Mouse (Mus musculus): ENCODE measurements around the gene Nek5. TPM values are rescaled to one million over a fixed set of nuclear protein-coding genes. Genes with fewer than 3 reads are reported as not detected.

Gene Nek5
- total and polyA plus RNA-seq, 3 experiments = 0.16 TPM; not detected in 2

GRCm38 (mm10) chr8:22162206-22162605 lies 37.4 kb upstream of the Nek5 start:
- no peak for ATAC-seq (ENCODE audit: extremely low read depth, insufficient number of reproducible peaks, low FRiP score, poor library complexity, severe bottlenecking)
- no peak for TF ChIP-seq GATA2 (IDR thresholded peaks at IDR 0.05; ENCODE audit: borderline replicate concordance, low read depth, low read length)
- no peak for TF ChIP-seq TAL1 (conservative IDR thresholded peaks at IDR 0.05; ENCODE audit: low read depth, low read length)
- TF ChIP-seq POLR2AphosphoS5 (IDR thresholded peaks at IDR 0.05; ENCODE audit: insufficient replicate concordance, low read depth, low read length) = no peak
- no peak for TF ChIP-seq CTCF (IDR thresholded peaks at IDR 0.05; ENCODE audit: low read depth, low read length)
- no peak for TF ChIP-seq GATA1 (IDR thresholded peaks at IDR 0.05; ENCODE audit: borderline replicate concordance, low read length)
- H3K36me3 ChIP-seq (replicated peaks) = peaks cover 4% of the 10 kb centered on the region

GRCm38 (mm10) chr8:22150345-22150663 lies 25.5 kb upstream of the Nek5 start:
- Histone ChIP-seq H3K4me3 (ENCODE audit: low read depth, low read length) (no peak overlapping the region), H3K9me3 (replicated peaks) (no peaks in the 10 kb centered on the region), H3K27me3 (ENCODE audit: insufficient read depth, low read length) (no peaks in the 10 kb centered on the region), H3K36me3 (replicated peaks) (no peaks in the 10 kb centered on the region), H3K4me1 (ENCODE audit: insufficient read depth, low read depth, low read length) (no peaks in the 10 kb centered on the region)
- DNase-seq (ENCODE audit: low spot score) = no peak
- no peak for ATAC-seq (ENCODE audit: extremely low read depth, insufficient number of reproducible peaks, low FRiP score, poor library complexity, severe bottlenecking)
- TF ChIP-seq GATA1 (IDR thresholded peaks at IDR 0.05; ENCODE audit: borderline replicate concordance, low read length) = no peak
- TF ChIP-seq CTCF (IDR thresholded peaks at IDR 0.05; ENCODE audit: low read depth, low read length) = no peak
- TF ChIP-seq POLR2AphosphoS5 (IDR thresholded peaks at IDR 0.05; ENCODE audit: insufficient replicate concordance, low read depth, low read length) = no peak
- TF ChIP-seq TAL1 (conservative IDR thresholded peaks at IDR 0.05; ENCODE audit: low read depth, low read length) = no peak
- no peak for TF ChIP-seq GATA2 (IDR thresholded peaks at IDR 0.05; ENCODE audit: borderline replicate concordance, low read depth, low read length)

More at GRCm38 (mm10) chr8:22162206-22162605, 37.4 kb upstream of the Nek5 start:
- no peak for DNase-seq (ENCODE audit: low spot score)
- Histone ChIP-seq H3K27me3 (ENCODE audit: insufficient read depth, low read length) (no peaks in the 10 kb centered on the region), H3K4me3 (ENCODE audit: low read depth, low read length) (no peak overlapping the region), H3K9me3 (replicated peaks) (no peaks in the 10 kb centered on the region), H3K4me1 (ENCODE audit: insufficient read depth, low read depth, low read length) (peaks cover 18% of the 10 kb centered on the region)

- Histone ChIP-seq H3K36me3 (replicated peaks) (no peaks in the 10 kb centered on the region), H3K27me3 (ENCODE audit: insufficient read depth, low read length) (no peaks in the 10 kb centered on the region), H3K4me3 (ENCODE audit: low read depth, low read length) (no peak overlapping the region), H3K9me3 (replicated peaks) (no peaks in the 10 kb centered on the region), H3K4me1 (ENCODE audit: insufficient read depth, low read depth, low read length) (no peaks in the 10 kb centered on the region)
- no peak for ATAC-seq (ENCODE audit: extremely low read depth, insufficient number of reproducible peaks, low FRiP score, poor library complexity, severe bottlenecking)
- DNase-seq (ENCODE audit: low spot score) = no peak
- TF ChIP-seq POLR2AphosphoS5 (IDR thresholded peaks at IDR 0.05; ENCODE audit: insufficient replicate concordance, low read depth, low read length) (no peak), CTCF (IDR thresholded peaks at IDR 0.05; ENCODE audit: low read depth, low read length) (no peak), TAL1 (conservative IDR thresholded peaks at IDR 0.05; ENCODE audit: low read depth, low read length) (no peak)
Observed at GRCm38 (mm10) chr8:22149643-22150344, 24.9 kb upstream of the Nek5 start.

GRCm38 (mm10) chr8:22148367-22148740 lies 23.5 kb upstream of the Nek5 start:
- H3K27me3 ChIP-seq (ENCODE audit: insufficient read depth, low read length) = no peaks in the 10 kb centered on the region
- no peaks in the 10 kb centered on the region for H3K36me3 ChIP-seq (replicated peaks)
- H3K4me1 ChIP-seq (ENCODE audit: insufficient read depth, low read depth, low read length) = no peaks in the 10 kb centered on the region
- ATAC-seq (ENCODE audit: extremely low read depth, insufficient number of reproducible peaks, low FRiP score, poor library complexity, severe bottlenecking) (no peak), DNase-seq (ENCODE audit: low spot score) (no peak)
- H3K9me3 ChIP-seq (replicated peaks) = no peaks in the 10 kb centered on the region
- no peak overlapping the region for H3K4me3 ChIP-seq (ENCODE audit: low read depth, low read length)
- no peak for TF ChIP-seq TAL1 (conservative IDR thresholded peaks at IDR 0.05; ENCODE audit: low read depth, low read length)
- no peak for TF ChIP-seq POLR2AphosphoS5 (IDR thresholded peaks at IDR 0.05; ENCODE audit: insufficient replicate concordance, low read depth, low read length)
- no peak for TF ChIP-seq CTCF (IDR thresholded peaks at IDR 0.05; ENCODE audit: low read depth, low read length)
- TF ChIP-seq GATA2 (IDR thresholded peaks at IDR 0.05; ENCODE audit: borderline replicate concordance, low read depth, low read length) = no peak

- Histone ChIP-seq H3K4me3 (ENCODE audit: low read depth, low read length) (no peak overlapping the region), H3K36me3 (replicated peaks) (no peaks in the 10 kb centered on the region), H3K4me1 (ENCODE audit: insufficient read depth, low read depth, low read length) (no peaks in the 10 kb centered on the region), H3K9me3 (replicated peaks) (no peaks in the 10 kb centered on the region), H3K27me3 (ENCODE audit: insufficient read depth, low read length) (no peaks in the 10 kb centered on the region)
- no peak for ATAC-seq (ENCODE audit: extremely low read depth, insufficient number of reproducible peaks, low FRiP score, poor library complexity, severe bottlenecking)
- TF ChIP-seq POLR2AphosphoS5 (IDR thresholded peaks at IDR 0.05; ENCODE audit: insufficient replicate concordance, low read depth, low read length) (no peak), GATA2 (IDR thresholded peaks at IDR 0.05; ENCODE audit: borderline replicate concordance, low read depth, low read length) (no peak), TAL1 (conservative IDR thresholded peaks at IDR 0.05; ENCODE audit: low read depth, low read length) (no peak), CTCF (IDR thresholded peaks at IDR 0.05; ENCODE audit: low read depth, low read length) (no peak), GATA1 (IDR thresholded peaks at IDR 0.05; ENCODE audit: borderline replicate concordance, low read length) (no peak)
- no peak for DNase-seq (ENCODE audit: low spot score)
Observed at GRCm38 (mm10) chr8:22147706-22148366, 23.0 kb upstream of the Nek5 start.

GRCm38 (mm10) chr8:22145831-22146230 lies 21.0 kb upstream of the Nek5 start:
- DNase-seq (ENCODE audit: low spot score) = no peak
- ATAC-seq (ENCODE audit: extremely low read depth, insufficient number of reproducible peaks, low FRiP score, poor library complexity, severe bottlenecking) = no peak
- TF ChIP-seq GATA2 (IDR thresholded peaks at IDR 0.05; ENCODE audit: borderline replicate concordance, low read depth, low read length) (no peak), TAL1 (conservative IDR thresholded peaks at IDR 0.05; ENCODE audit: low read depth, low read length) (no peak), GATA1 (IDR thresholded peaks at IDR 0.05; ENCODE audit: borderline replicate concordance, low read length) (no peak), POLR2AphosphoS5 (IDR thresholded peaks at IDR 0.05; ENCODE audit: insufficient replicate concordance, low read depth, low read length) (no peak), CTCF (IDR thresholded peaks at IDR 0.05; ENCODE audit: low read depth, low read length) (no peak)
- H3K36me3 ChIP-seq (replicated peaks) = no peaks in the 10 kb centered on the region
- H3K9me3 ChIP-seq (replicated peaks) = no peaks in the 10 kb centered on the region
- H3K4me3 ChIP-seq (ENCODE audit: low read depth, low read length) = no peak overlapping the region
- H3K27me3 ChIP-seq (ENCODE audit: insufficient read depth, low read length) = no peaks in the 10 kb centered on the region
- H3K4me1 ChIP-seq (ENCODE audit: insufficient read depth, low read depth, low read length) = no peaks in the 10 kb centered on the region
